Mouse (Mus musculus) heart, embryonic 14.5 days (tissue): ENCODE measurements around the gene Olfr325. TPM values are rescaled to one million over a fixed set of nuclear protein-coding genes. Genes with fewer than 3 reads are reported as not detected.

Experiments used
- polyA plus RNA-seq: library from polyadenylated mRNA; unstranded; fragments of >200 nt; fragmentation: Nextera tagmentation; extraction: Ambion mirVana; gene quantifications from 2 replicates; pipeline ENCODE4 v1.2.1, GENCODE M21; 2014

The Olfr325 gene
- polyA plus RNA-seq, 1 experiment from 2014 or later = not detected

Other genes starting within 250 kb of the Olfr325 start
- 33.9 and 38.4 TPM in 2 replicates for gene Zfp672, start 247.4 kb upstream of the Olfr325 start, polyA plus RNA-seq
- 19.2 and 19.5 TPM in 2 replicates for gene Sh3bp5l, start 247.0 kb upstream of the Olfr325 start, polyA plus RNA-seq
- gene Lypd8, start 198.7 kb upstream of the Olfr325 start, polyA plus RNA-seq = not detected in 2 replicates
- not detected in 2 replicates for gene 1810065E05Rik, start 156.6 kb upstream of the Olfr325 start, polyA plus RNA-seq
- not detected in 2 replicates for gene Gm12253, start 145.2 kb upstream of the Olfr325 start, polyA plus RNA-seq
- not detected in 2 replicates for gene Lypd9, start 124.8 kb upstream of the Olfr325 start, polyA plus RNA-seq
- not detected in 2 replicates for gene Olfr30, start 115.5 kb upstream of the Olfr325 start, polyA plus RNA-seq
- not detected in 2 replicates for gene Olfr332, start 85.2 kb upstream of the Olfr325 start, polyA plus RNA-seq
- not detected in 2 replicates for gene Olfr331, start 75.2 kb upstream of the Olfr325 start, polyA plus RNA-seq
- gene Olfr330, start 42.9 kb upstream of the Olfr325 start, polyA plus RNA-seq = not detected in 2 replicates
- not detected in 2 replicates for gene Olfr329-ps, start 31.3 kb upstream of the Olfr325 start, polyA plus RNA-seq
- gene Olfr328, start 22.1 kb upstream of the Olfr325 start, polyA plus RNA-seq = not detected in 2 replicates
- gene Olfr224, start 7.2 kb upstream of the Olfr325 start, polyA plus RNA-seq = not detected in 2 replicates
- gene Olfr324, start 17.4 kb downstream of the Olfr325 start, polyA plus RNA-seq = not detected in 2 replicates
- not detected in 2 replicates for gene 2210407C18Rik, start 38.3 kb downstream of the Olfr325 start, polyA plus RNA-seq
- gene Olfr323, start 52.8 kb downstream of the Olfr325 start, polyA plus RNA-seq = not detected in 2 replicates
- gene Trim58, start 62.7 kb downstream of the Olfr325 start, polyA plus RNA-seq = 0.15 TPM in 1 of 2 replicates, not detected in the other
- gene Olfr322, start 81.1 kb downstream of the Olfr325 start, polyA plus RNA-seq = not detected in 2 replicates
- not detected in 2 replicates for gene Olfr320, start 103.4 kb downstream of the Olfr325 start, polyA plus RNA-seq
- gene Olfr319, start 121.4 kb downstream of the Olfr325 start, polyA plus RNA-seq = not detected in 2 replicates
- not detected in 2 replicates for gene Olfr318, start 146.3 kb downstream of the Olfr325 start, polyA plus RNA-seq
- not detected in 2 replicates for gene Olfr317, start 161.5 kb downstream of the Olfr325 start, polyA plus RNA-seq
- gene Olfr316, start 175.0 kb downstream of the Olfr325 start, polyA plus RNA-seq = not detected in 2 replicates
- gene Olfr315, start 195.5 kb downstream of the Olfr325 start, polyA plus RNA-seq = not detected in 2 replicates
- 0.07 TPM in 1 of 2 replicates, not detected in the other for gene Olfr314, start 205.2 kb downstream of the Olfr325 start, polyA plus RNA-seq
- 0.39 and 0.53 TPM in 2 replicates for gene Fam183b, start 224.2 kb downstream of the Olfr325 start, polyA plus RNA-seq
- gene Olfr313, start 237.3 kb downstream of the Olfr325 start, polyA plus RNA-seq = 0.08 and 0.19 TPM in 2 replicates